In genomic region chrX:129736562-129736961, GRCm38 (mm10) we compare ENCODE assay signal across 27 mouse cellular contexts. TPM values are rescaled to one million over a fixed set of nuclear protein-coding genes. Genes with fewer than 3 reads are reported as not detected.
DNase-seq lines count a peak whose midpoint lies in the region; ATAC-seq and TF ChIP-seq lines count a peak whose summit lies in the region.
"Had no signal": no experiment of that assay in that cellular context is flagged by ENCODE, and none has a peak within 500 bp of the region (broad histone marks: within the 10 kb centered on the region; RNA-seq: fewer than 3 reads in every experiment).

No protein-coding gene starts in this region.

- no peaks in the 10 kb centered on the region for H3K36me3 ChIP-seq in lung, postnatal 0 days (ENCODE audit: insufficient read depth, low read length)
- H3K36me3 ChIP-seq: embryonic facial prominence, embryonic 13.5 days; limb, embryonic 10.5 days; limb, embryonic 15.5 days; liver, embryonic 13.5 days; stomach, embryonic 15.5 days had no signal

- peak; percentile 10 for DNase-seq in heart, adult 8-10 months (ENCODE audit: low spot score)
- no peak for DNase-seq in heart, postnatal 36 days
- peak; percentile 63 for DNase-seq in testis, postnatal 14 days (ENCODE audit: low spot score)
- DNase-seq in testis, postnatal 10 days (ENCODE audit: low spot score): no peak
- peak; percentile 35 for DNase-seq in lung, postnatal 0 days (ENCODE audit: low spot score)
- no peak for DNase-seq in kidney, postnatal 10 days
- no peak for DNase-seq in embryo, embryonic 10.5 days (ENCODE audit: low spot score)
- DNase-seq: B cell, adult 2 months; cerebellum, adult 11 months; cerebellum, adult 9-11 months; gastrocnemius, adult 2 months; kidney, adult 9 months; kidney, postnatal 14 days; layer of hippocampus, adult 9-11 months; liver, embryonic 13.5 days; midbrain, embryonic 14.5 days; right cerebral cortex, postnatal 25 days; thymus, adult 18-20 months; thymus, postnatal 25 days had no signal

- H3K4me2 ChIP-seq in lung, postnatal 0 days (replicated peaks; ENCODE audit: low read depth, low read length): no peak overlapping the region
- H3K4me2 ChIP-seq: embryonic facial prominence, embryonic 13.5 days; heart, embryonic 11.5 days; hindbrain, embryonic 14.5 days; limb, embryonic 15.5 days; liver, embryonic 13.5 days; stomach, embryonic 15.5 days had no signal

- H3K9ac ChIP-seq in lung, postnatal 0 days (replicated peaks; ENCODE audit: low read depth): no peak overlapping the region
- H3K9ac ChIP-seq: embryonic facial prominence, embryonic 13.5 days; hindbrain, embryonic 14.5 days; limb, embryonic 15.5 days; liver, embryonic 13.5 days; stomach, embryonic 15.5 days had no signal

- no peak for TF ChIP-seq CTCF in lung, postnatal 0 days (IDR thresholded peaks at IDR 0.05)

- peak; percentile 48 for TF ChIP-seq EP300 in lung, postnatal 0 days (IDR thresholded peaks at IDR 0.05)

- ATAC-seq in lung, postnatal 0 days: peak; percentile 72
- ATAC-seq: forebrain, embryonic 16.5 days; intestine, postnatal 0 days had no signal

- H3K4me1 ChIP-seq in lung, postnatal 0 days (ENCODE audit: insufficient read depth, low read depth, low read length): no peaks in the 10 kb centered on the region
- H3K4me1 ChIP-seq: embryonic facial prominence, embryonic 13.5 days; limb, embryonic 10.5 days; limb, embryonic 15.5 days; liver, embryonic 13.5 days; stomach, embryonic 15.5 days had no signal

- no peak overlapping the region for H3K27ac ChIP-seq in lung, postnatal 0 days (ENCODE audit: low read length)
- H3K27ac ChIP-seq: embryonic facial prominence, embryonic 13.5 days; gastrocnemius, adult 2 months; hindbrain, embryonic 14.5 days; limb, embryonic 10.5 days; limb, embryonic 15.5 days; liver, embryonic 13.5 days; stomach, embryonic 15.5 days had no signal

- WGBS in lung, postnatal 0 days: 6% methylated on average over 1 of the region's 1 CpGs

- H3K4me3 ChIP-seq in lung, postnatal 0 days (ENCODE audit: low read depth, low read length): no peak overlapping the region
- H3K4me3 ChIP-seq: embryonic facial prominence, embryonic 13.5 days; gastrocnemius, adult 2 months; limb, embryonic 10.5 days; limb, embryonic 15.5 days; liver, embryonic 13.5 days; stomach, embryonic 15.5 days had no signal

- intact Hi-C loops in heart, postnatal 36 days (cut with DNase I): no loop called here

- no peaks in the 10 kb centered on the region for H3K9me3 ChIP-seq in lung, postnatal 0 days (ENCODE audit: low read length)
- H3K9me3 ChIP-seq: embryonic facial prominence, embryonic 13.5 days; limb, embryonic 10.5 days; limb, embryonic 15.5 days; liver, embryonic 13.5 days; stomach, embryonic 15.5 days had no signal

- H3K27me3 ChIP-seq in lung, postnatal 0 days (replicated peaks; ENCODE audit: insufficient read depth, low read length): no peaks in the 10 kb centered on the region
- H3K27me3 ChIP-seq: embryonic facial prominence, embryonic 13.5 days; limb, embryonic 15.5 days; liver, embryonic 13.5 days; stomach, embryonic 15.5 days had no signal

RNA-seq across cellular contexts. Expression of gene Diaph2, which starts 13.0 kb away (rescaled TPM):
- 10 to 100 TPM; 10.9 to 14.8 (median 11.0) TPM for total RNA-seq in heart, adult 8-10 months (2022)
- total RNA-seq in heart, postnatal 36 days (2021): 10 to 100 TPM; 14.1 to 14.5 TPM
- polyA plus RNA-seq in lung, postnatal 0 days (2015; fragmentation: Nextera tagmentation; extraction: Ambion mirVana): 7.5 and 12.3 TPM in 2 replicates

Comparison
In these comparisons a context has a peak if more than half of its experiments do, and no peak if none do; other contexts are left out.
1. DNase-seq: peak in heart, adult 8-10 months (single experiment), testis, postnatal 14 days (single experiment) and lung, postnatal 0 days (single experiment); none in heart, postnatal 36 days (0 of 2), testis, postnatal 10 days (single experiment), kidney, postnatal 10 days (single experiment) and embryo, embryonic 10.5 days (single experiment).